Mouse (Mus musculus): Measurements from ENCODE around the gene Ankrd63. TPM values are rescaled to one million over a fixed set of nuclear protein-coding genes. Genes with fewer than 3 reads are reported as not detected.
A peak's percentile ranks its signal among the peaks of the same experiment; 100 is the strongest.

Ankrd63 gene
- total and polyA plus RNA-seq, 2 experiments from 2014 or later: 2.0 to 14.3 TPM

- H3K4me3 ChIP-seq (ENCODE audit: low read depth, low read length): peak overlapping the region; percentile 93
- H3K9me3 ChIP-seq (replicated peaks; ENCODE audit: control insufficient read depth, low read length): no peaks in the 10 kb centered on the region
- DNase-seq (ENCODE audit: low spot score): no peak
- peak overlapping the region; percentile 97 for H3K4me2 ChIP-seq (ENCODE audit: low read depth, low read length)
- H3K27ac ChIP-seq (ENCODE audit: low read depth): peak overlapping the region; percentile 92
- peaks cover 53% of the 10 kb centered on the region for H3K4me1 ChIP-seq (ENCODE audit: control insufficient read depth, insufficient read depth)
- H3K36me3 ChIP-seq (replicated peaks; ENCODE audit: control insufficient read depth, insufficient read depth, low read length): peaks cover 9% of the 10 kb centered on the region
- H3K9ac ChIP-seq (replicated peaks; ENCODE audit: low read depth, low read length): peak overlapping the region; percentile 97
- H3K27me3 ChIP-seq (ENCODE audit: control insufficient read depth, insufficient read depth, low read length): no peaks in the 10 kb centered on the region
- no peak for ATAC-seq (ENCODE audit: insufficient read depth, low read depth)
- WGBS: 11% methylated on average over 10 of the region's 10 CpGs
- TF ChIP-seq CTCF (IDR thresholded peaks at IDR 0.05; ENCODE audit: low read depth) (no peak), EP300 (IDR thresholded peaks at IDR 0.05; ENCODE audit: low read depth) (no peak)
Measured at GRCm38 (mm10) chr2:118747301-118747960, 43.7 kb upstream of the Ankrd63 start.

DNA sequence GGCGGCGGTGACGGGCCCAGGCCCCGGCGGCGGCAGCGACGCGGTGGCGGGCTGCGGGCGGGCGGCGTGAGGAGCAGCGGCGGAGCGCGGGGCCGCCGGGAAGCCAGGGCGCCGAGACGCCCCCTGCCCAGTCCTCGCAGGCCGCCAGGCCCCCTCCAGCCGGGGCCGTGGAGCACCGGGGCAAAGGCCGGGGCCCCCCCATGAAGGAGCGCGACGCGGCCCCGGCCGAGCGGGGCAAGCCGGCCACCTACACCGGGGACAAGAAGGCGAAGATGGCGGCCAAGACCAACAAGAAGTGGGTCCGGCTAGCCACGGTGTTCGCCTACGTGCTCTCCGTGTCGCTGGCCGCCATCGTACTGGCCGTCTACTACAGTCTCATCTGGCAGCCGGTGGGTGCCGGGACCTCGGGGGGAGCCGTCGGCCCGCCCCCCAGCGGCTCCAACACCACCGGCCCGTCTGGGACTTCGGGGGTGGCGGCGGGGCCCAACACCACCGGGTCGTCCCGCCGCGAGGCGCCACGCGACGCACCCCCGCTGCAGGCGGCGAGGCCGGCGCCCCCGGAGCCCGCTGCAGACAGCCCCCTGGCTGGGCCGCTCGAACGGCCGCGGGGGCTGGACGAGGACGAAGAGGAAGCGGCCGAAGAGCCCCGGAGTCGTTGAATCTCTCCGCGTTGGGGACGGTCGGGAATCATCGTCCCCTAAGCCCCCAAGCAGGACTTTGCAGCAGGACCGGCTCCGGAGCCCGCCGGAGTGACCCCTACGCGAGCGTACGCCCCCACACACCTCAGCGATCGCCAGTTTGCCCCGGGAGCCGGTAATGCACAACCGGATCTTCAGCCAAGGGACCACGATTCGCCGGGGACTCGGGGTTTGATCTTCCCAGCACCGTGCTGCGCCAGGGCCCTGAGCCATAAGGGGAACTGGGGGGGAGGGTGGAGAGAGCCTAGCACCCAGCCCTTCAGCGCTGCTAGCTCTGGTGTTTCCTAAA is 42.4 kb upstream of the Ankrd63 start:
- peak; percentile 22 for ATAC-seq (ENCODE audit: insufficient read depth, low read depth)
- peaks cover 43% of the 10 kb centered on the region for H3K4me1 ChIP-seq (ENCODE audit: control insufficient read depth, insufficient read depth)
- no peaks in the 10 kb centered on the region for H3K9me3 ChIP-seq (replicated peaks; ENCODE audit: control insufficient read depth, low read length)
- WGBS: under 1% methylated on average over 108 of the region's 113 CpGs
- H3K36me3 ChIP-seq (replicated peaks; ENCODE audit: control insufficient read depth, insufficient read depth, low read length): peaks cover 9% of the 10 kb centered on the region
- TF ChIP-seq CTCF (IDR thresholded peaks at IDR 0.05; ENCODE audit: low read depth): no peak
- TF ChIP-seq EP300 (IDR thresholded peaks at IDR 0.05; ENCODE audit: low read depth): no peak
- peak overlapping the region; percentile 93 for H3K4me3 ChIP-seq (ENCODE audit: low read depth, low read length)
- DNase-seq (ENCODE audit: low spot score): no peak
- peak overlapping the region; percentile 97 for H3K9ac ChIP-seq (replicated peaks; ENCODE audit: low read depth, low read length)
- peak overlapping the region; percentile 92 for H3K27ac ChIP-seq (ENCODE audit: low read depth)
- H3K27me3 ChIP-seq (ENCODE audit: control insufficient read depth, insufficient read depth, low read length): no peaks in the 10 kb centered on the region
- peak overlapping the region; percentile 97 for H3K4me2 ChIP-seq (ENCODE audit: low read depth, low read length)

- H3K9ac ChIP-seq (replicated peaks; ENCODE audit: low read depth, low read length): peak within 1 kb of the TSS; percentile 97
- under 1% methylated on average over 48 of the region's 57 CpGs for WGBS
Measured at GRCm38 (mm10) chr2:118745232-118745884, 41.6 kb upstream of the Ankrd63 start, which contains the start of gene Inafm2. Inafm2 (plus strand) TSS chr2:118745758.

DNA sequence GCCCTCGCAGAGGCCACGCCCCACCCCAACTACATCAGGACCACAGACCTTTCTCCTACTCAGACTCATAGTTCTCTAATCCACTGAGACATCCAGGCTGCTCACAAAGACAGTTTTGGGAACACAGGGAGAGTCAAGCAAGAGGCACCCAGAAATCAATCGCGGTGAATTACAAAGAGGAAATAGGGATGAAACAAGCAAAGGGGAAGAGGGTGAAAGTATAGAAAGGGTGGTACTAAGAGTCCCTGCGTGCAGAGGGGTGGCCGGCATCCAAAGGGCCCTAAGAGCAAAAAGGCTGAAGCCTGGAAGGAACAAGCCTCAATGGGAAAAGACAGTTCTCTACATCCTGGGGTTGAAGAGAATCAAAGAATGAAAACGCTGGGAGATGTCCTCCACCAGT is 40.9 kb upstream of the Ankrd63 start:
- H3K9ac ChIP-seq (replicated peaks; ENCODE audit: low read depth, low read length): peak overlapping the region; percentile 97; the same call in 1 of the 2 replicates
- H3K9me3 ChIP-seq (replicated peaks; ENCODE audit: control insufficient read depth, low read length): no peaks in the 10 kb centered on the region
- 37% methylated on average over 7 of the region's 7 CpGs for WGBS
- H3K27ac ChIP-seq (ENCODE audit: low read depth): no peak overlapping the region
- no peaks in the 10 kb centered on the region for H3K27me3 ChIP-seq (ENCODE audit: control insufficient read depth, insufficient read depth, low read length)
- peaks cover 32% of the 10 kb centered on the region; the same call in 1 of the 2 replicates for H3K4me1 ChIP-seq (ENCODE audit: control insufficient read depth, insufficient read depth)
- TF ChIP-seq CTCF (IDR thresholded peaks at IDR 0.05; ENCODE audit: low read depth) (no peak), EP300 (IDR thresholded peaks at IDR 0.05; ENCODE audit: low read depth) (no peak)
- DNase-seq (ENCODE audit: low spot score) (no peak), ATAC-seq (ENCODE audit: insufficient read depth, low read depth) (no peak)
- H3K4me3 ChIP-seq (ENCODE audit: low read depth, low read length): no peak overlapping the region; the same call in 1 of the 2 replicates
- peaks cover 9% of the 10 kb centered on the region for H3K36me3 ChIP-seq (replicated peaks; ENCODE audit: control insufficient read depth, insufficient read depth, low read length)
- H3K4me2 ChIP-seq (ENCODE audit: low read depth, low read length): peak overlapping the region; percentile 97; the same call in 1 of the 2 replicates

More at GRCm38 (mm10) chr2:118745232-118745884, 41.6 kb upstream of the Ankrd63 start, which contains the start of gene Inafm2:
- no peaks in the 10 kb centered on the region for H3K9me3 ChIP-seq (replicated peaks; ENCODE audit: control insufficient read depth, low read length)
- H3K27ac ChIP-seq (ENCODE audit: low read depth): peak within 1 kb of the TSS; percentile 92
- ATAC-seq (ENCODE audit: insufficient read depth, low read depth) (peak; percentile 89), DNase-seq (ENCODE audit: low spot score) (peak; percentile 92)
- H3K36me3 ChIP-seq (replicated peaks; ENCODE audit: control insufficient read depth, insufficient read depth, low read length): peaks cover 9% of the 10 kb centered on the region
- H3K4me3 ChIP-seq (ENCODE audit: low read depth, low read length): peak within 1 kb of the TSS; percentile 93
- H3K4me2 ChIP-seq (ENCODE audit: low read depth, low read length): peak within 1 kb of the TSS; percentile 97
- no peaks in the 10 kb centered on the region for H3K27me3 ChIP-seq (ENCODE audit: control insufficient read depth, insufficient read depth, low read length)
- peaks cover 36% of the 10 kb centered on the region for H3K4me1 ChIP-seq (ENCODE audit: control insufficient read depth, insufficient read depth)
- no peak for TF ChIP-seq CTCF (IDR thresholded peaks at IDR 0.05; ENCODE audit: low read depth)
- no peak; the same call in 1 of the 2 replicates for TF ChIP-seq EP300 (IDR thresholded peaks at IDR 0.05; ENCODE audit: low read depth)
